Mouse (Mus musculus): ENCODE data around the gene Bzw1. TPM values are rescaled to one million over a fixed set of nuclear protein-coding genes. Genes with fewer than 3 reads are reported as not detected.

Gene Bzw1
- polyA plus RNA-seq, 1 experiment = 147 TPM

- Histone ChIP-seq H3K27ac (replicated peaks; ENCODE audit: low read depth, low read length) (no peak overlapping the region), H3K4me1 (ENCODE audit: control insufficient read depth, insufficient read depth, insufficient read length, low read length) (no peaks in the 10 kb centered on the region), H3K4me3 (ENCODE audit: insufficient read depth, low read depth, low read length) (no peak overlapping the region)
Measured at GRCm38 (mm10) chr1:58415442-58415841, 22.7 kb downstream of the Bzw1 start.

GRCm38 (mm10) chr1:58416048-58416447 lies 23.4 kb downstream of the Bzw1 start:
- H3K4me1 ChIP-seq (ENCODE audit: control insufficient read depth, insufficient read depth, insufficient read length, low read length) = peaks cover 2% of the 10 kb centered on the region
- no peak overlapping the region for H3K4me3 ChIP-seq (ENCODE audit: insufficient read depth, low read depth, low read length)
- no peak overlapping the region for H3K27ac ChIP-seq (replicated peaks; ENCODE audit: low read depth, low read length)

DNA sequence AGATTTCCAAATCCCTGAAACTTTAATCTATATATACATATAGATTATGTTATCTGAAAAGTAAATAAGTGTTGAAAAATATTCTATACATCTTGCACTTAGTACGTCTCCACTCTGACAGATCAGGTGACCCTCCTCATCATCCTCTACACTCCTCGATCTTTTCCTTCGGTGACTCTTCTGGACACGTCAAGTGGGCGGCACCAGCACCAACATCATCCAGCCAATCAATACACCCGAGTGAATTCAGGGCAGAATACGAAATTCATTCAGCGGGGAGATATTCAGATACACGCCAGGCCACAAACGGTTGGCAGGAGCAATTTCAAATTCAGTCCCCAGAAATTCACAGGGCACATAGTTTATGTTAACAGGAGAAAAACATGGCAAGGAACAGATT lies 27.3 kb downstream of the Bzw1 start:
- Histone ChIP-seq H3K4me3 (ENCODE audit: insufficient read depth, low read depth, low read length) (no peak overlapping the region), H3K4me1 (ENCODE audit: control insufficient read depth, insufficient read depth, insufficient read length, low read length) (peaks cover 5% of the 10 kb centered on the region), H3K27ac (replicated peaks; ENCODE audit: low read depth, low read length) (no peak overlapping the region)

GRCm38 (mm10) chr1:58420961-58421360 lies 28.3 kb downstream of the Bzw1 start:
- Histone ChIP-seq H3K4me1 (ENCODE audit: control insufficient read depth, insufficient read depth, insufficient read length, low read length) (peaks cover 5% of the 10 kb centered on the region), H3K4me3 (ENCODE audit: insufficient read depth, low read depth, low read length) (peak overlapping the region; percentile 28; the same call in 1 of the 2 replicates), H3K27ac (replicated peaks; ENCODE audit: low read depth, low read length) (no peak overlapping the region)

- Histone ChIP-seq H3K4me3 (ENCODE audit: insufficient read depth, low read depth, low read length) (peak overlapping the region; percentile 82), H3K4me1 (ENCODE audit: control insufficient read depth, insufficient read depth, insufficient read length, low read length) (peaks cover 5% of the 10 kb centered on the region), H3K27ac (replicated peaks; ENCODE audit: low read depth, low read length) (peak overlapping the region; percentile 95)
Measured at GRCm38 (mm10) chr1:58422879-58423278, 30.2 kb downstream of the Bzw1 start.

DNA sequence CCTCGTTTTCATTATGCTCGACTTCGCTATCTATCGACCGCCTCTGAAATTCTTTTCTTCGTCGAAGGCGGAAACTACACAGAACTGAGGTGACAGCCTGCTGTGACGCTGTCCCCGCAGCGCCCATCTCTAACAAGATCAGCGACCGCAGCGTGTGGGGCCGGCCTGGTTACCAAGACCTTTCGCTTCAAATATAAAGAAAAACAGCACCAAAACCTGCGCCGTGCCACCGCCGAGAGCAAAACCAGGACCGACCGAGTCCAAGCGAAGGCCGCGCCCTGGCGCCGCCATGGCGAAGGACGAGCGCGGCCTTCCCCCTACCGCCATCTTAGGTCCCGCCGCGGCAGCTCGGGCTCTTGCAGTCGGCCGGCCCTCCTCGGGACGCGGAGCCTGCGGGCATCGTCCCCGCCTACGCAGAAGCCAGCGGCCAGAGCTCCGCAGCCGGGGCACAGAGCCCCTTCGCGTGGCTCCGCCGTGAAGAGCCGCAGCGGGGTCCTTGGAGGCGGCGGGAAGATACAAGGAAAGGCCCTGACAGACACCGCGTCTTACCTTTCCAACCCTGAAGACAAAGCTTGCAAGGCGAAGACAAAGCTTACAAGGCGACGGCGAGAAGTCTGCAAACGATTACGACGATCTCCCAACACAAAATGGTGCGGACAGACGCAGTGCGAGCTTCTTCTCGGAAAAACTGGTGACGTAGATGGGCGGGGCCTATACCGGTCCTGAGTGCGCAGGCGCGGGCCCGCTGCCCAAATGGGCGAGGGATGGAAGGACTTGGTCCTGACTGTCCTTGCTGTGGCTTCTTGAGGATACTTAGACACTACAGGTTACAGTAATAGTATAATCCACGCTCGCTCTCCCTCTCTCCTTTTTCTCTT lies 30.9 kb downstream of the Bzw1 start, which contains the start of gene Clk1:
Gene Clk1, minus strand, starts transcription at position 696 of the 878 bp plus-strand sequence.
- H3K4me3 ChIP-seq (ENCODE audit: insufficient read depth, low read depth, low read length) = peak within 1 kb of the TSS; percentile 82
- H3K4me1 ChIP-seq (ENCODE audit: control insufficient read depth, insufficient read depth, insufficient read length, low read length) = peaks cover 5% of the 10 kb centered on the region
- peak within 1 kb of the TSS; percentile 95 for H3K27ac ChIP-seq (replicated peaks; ENCODE audit: low read depth, low read length)

- peaks cover 5% of the 10 kb centered on the region for H3K4me1 ChIP-seq (ENCODE audit: control insufficient read depth, insufficient read depth, insufficient read length, low read length)
- H3K4me3 ChIP-seq (ENCODE audit: insufficient read depth, low read depth, low read length) = no peak overlapping the region
- no peak overlapping the region for H3K27ac ChIP-seq (replicated peaks; ENCODE audit: low read depth, low read length)
Measured at GRCm38 (mm10) chr1:58424551-58424950, 31.9 kb downstream of the Bzw1 start.

DNA sequence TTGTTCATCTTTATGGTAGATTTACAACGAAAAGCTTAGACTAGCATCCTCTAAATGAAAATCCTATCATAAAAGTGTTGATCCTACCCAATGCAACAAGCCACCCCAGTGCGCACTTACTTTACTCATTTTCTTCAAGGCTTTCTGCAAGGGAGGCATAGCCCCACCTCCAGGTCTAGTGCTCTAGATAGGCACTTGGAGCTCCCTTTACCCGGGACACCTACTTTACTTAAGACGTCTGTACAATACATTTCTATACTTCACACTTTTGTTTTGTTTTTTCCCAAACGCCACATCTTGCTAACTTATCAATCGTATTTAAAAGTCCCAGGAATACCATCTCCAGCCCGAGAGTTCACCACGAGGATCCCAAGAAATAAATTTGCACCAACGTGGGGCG lies 52.0 kb downstream of the Bzw1 start:
- Histone ChIP-seq H3K4me3 (ENCODE audit: insufficient read depth, low read depth, low read length) (peak overlapping the region; percentile 70), H3K4me1 (ENCODE audit: control insufficient read depth, insufficient read depth, insufficient read length, low read length) (peaks cover 8% of the 10 kb centered on the region; the same call in 1 of the 2 replicates), H3K27ac (replicated peaks; ENCODE audit: low read depth, low read length) (peak overlapping the region; percentile 79; the same call in 1 of the 2 replicates)

GRCm38 (mm10) chr1:58445143-58445722 lies 52.5 kb downstream of the Bzw1 start, which contains the start of the genes Nif3l1 and Ppil3:
Gene Nif3l1 (plus strand): TSS chr1:58445151.
Gene Ppil3 (minus strand): TSS chr1:58445486.
- peaks cover 8% of the 10 kb centered on the region; the same call in 1 of the 2 replicates for H3K4me1 ChIP-seq (ENCODE audit: control insufficient read depth, insufficient read depth, insufficient read length, low read length)
- H3K27ac ChIP-seq (replicated peaks; ENCODE audit: low read depth, low read length) = peak within 1 kb of the TSS; percentile 79
- H3K4me3 ChIP-seq (ENCODE audit: insufficient read depth, low read depth, low read length) = peak within 1 kb of the TSS; percentile 70

DNA sequence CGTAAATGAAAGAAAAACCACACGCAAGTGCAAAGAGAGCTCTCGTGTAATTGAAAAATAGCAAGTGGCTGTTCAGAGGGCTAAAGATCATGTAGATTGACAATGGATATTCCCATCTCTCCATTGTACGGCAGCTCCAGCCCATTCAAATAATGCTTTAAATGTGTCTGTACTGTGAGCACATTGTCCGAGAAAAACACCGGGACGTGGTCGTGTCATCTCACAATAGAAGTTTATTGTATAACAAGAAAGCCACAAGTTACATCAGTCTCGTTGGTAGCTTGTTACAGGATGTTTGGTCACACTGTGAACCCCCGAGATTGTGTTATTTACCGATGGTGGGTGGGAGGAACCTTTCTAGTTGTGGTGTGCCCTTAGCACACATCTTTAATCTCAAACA lies 53.2 kb downstream of the Bzw1 start:
- Histone ChIP-seq H3K4me1 (ENCODE audit: control insufficient read depth, insufficient read depth, insufficient read length, low read length) (peaks cover 8% of the 10 kb centered on the region; the same call in 1 of the 2 replicates), H3K27ac (replicated peaks; ENCODE audit: low read depth, low read length) (peak overlapping the region; percentile 20; the same call in 1 of the 2 replicates), H3K4me3 (ENCODE audit: insufficient read depth, low read depth, low read length) (peak overlapping the region; percentile 70)

- Histone ChIP-seq H3K27ac (replicated peaks; ENCODE audit: low read depth, low read length) (no peak overlapping the region), H3K4me3 (ENCODE audit: insufficient read depth, low read depth, low read length) (no peak overlapping the region), H3K4me1 (ENCODE audit: control insufficient read depth, insufficient read depth, insufficient read length, low read length) (peaks cover 8% of the 10 kb centered on the region; the same call in 1 of the 2 replicates)
Measured at GRCm38 (mm10) chr1:58447766-58448165, 55.1 kb downstream of the Bzw1 start.

DNA sequence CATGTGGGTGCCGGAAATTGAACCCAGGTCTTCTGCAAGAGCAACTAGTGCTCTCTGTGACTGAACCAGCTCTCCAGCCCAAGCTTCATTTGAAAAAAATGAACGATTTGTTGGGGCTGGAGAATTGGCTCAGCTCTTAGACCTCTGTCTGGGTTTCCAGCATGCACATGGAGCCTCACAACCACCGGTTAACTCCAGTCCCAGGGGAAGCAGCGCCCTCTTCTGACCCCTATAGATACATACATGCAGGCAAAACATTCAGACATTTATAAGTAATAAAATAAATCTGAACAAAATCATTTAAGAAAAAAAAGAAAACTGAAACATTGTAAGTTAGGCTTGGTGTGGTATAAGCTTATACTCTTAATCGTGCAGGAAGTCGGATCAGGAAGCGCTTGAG lies 55.7 kb downstream of the Bzw1 start:
- peaks cover 8% of the 10 kb centered on the region; the same call in 1 of the 2 replicates for H3K4me1 ChIP-seq (ENCODE audit: control insufficient read depth, insufficient read depth, insufficient read length, low read length)
- no peak overlapping the region for H3K27ac ChIP-seq (replicated peaks; ENCODE audit: low read depth, low read length)
- H3K4me3 ChIP-seq (ENCODE audit: insufficient read depth, low read depth, low read length) = no peak overlapping the region

GRCm38 (mm10) chr1:58454316-58454715 lies 61.6 kb downstream of the Bzw1 start:
- no peak overlapping the region for H3K4me3 ChIP-seq (ENCODE audit: insufficient read depth, low read depth, low read length)
- H3K4me1 ChIP-seq (ENCODE audit: control insufficient read depth, insufficient read depth, insufficient read length, low read length) = no peaks in the 10 kb centered on the region; the same call in 1 of the 2 replicates
- no peak overlapping the region for H3K27ac ChIP-seq (replicated peaks; ENCODE audit: low read depth, low read length)
